In the genomic region with DNA sequence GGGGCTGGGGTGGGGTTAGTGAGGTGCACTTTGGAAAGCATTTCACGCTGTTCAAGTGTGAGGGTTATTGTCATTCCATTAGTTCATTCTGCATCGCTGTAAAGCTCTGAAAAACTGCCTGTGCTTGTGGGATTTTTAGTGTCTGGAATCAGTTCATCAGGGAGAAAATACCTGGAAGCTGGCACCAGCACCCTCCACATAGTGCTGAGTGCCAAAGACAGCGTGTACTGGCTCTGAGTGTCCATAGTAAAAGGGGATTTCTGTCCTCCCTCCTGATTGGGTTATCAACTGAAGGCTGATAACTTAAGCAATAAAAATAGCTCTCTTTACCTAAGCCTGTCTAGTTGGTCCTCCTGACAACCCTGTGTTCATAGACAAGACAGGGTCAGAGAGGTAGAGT, we compare ENCODE assay signal across 25 mouse cellular contexts. TPM values are rescaled to one million over a fixed set of nuclear protein-coding genes. Genes with fewer than 3 reads are reported as not detected.
"Had no signal": no experiment of that assay in that cellular context is flagged by ENCODE, and none has a peak within 500 bp of the region (broad histone marks: within the 10 kb centered on the region; RNA-seq: fewer than 3 reads in every experiment).

No protein-coding gene starts in this region.

- DNase-seq: kidney, adult 9 months; kidney, postnatal 36 days; liver; liver, embryonic 13.5 days; liver, postnatal 0 days; lung, postnatal 14 days; right cerebral cortex, postnatal 14 days; thymus, adult 2 months; thymus, postnatal 25 days had no signal

- H3K4me2 ChIP-seq: limb, embryonic 12.5 days; liver, embryonic 13.5 days; lung, embryonic 15.5 days; midbrain, embryonic 12.5 days; stomach, embryonic 15.5 days had no signal

- ATAC-seq: liver, postnatal 0 days had no signal

- H3K36me3 ChIP-seq: limb, embryonic 12.5 days; liver, embryonic 13.5 days; lung, embryonic 15.5 days; midbrain, embryonic 12.5 days; stomach, embryonic 15.5 days had no signal

- H3K4me3 ChIP-seq: limb, embryonic 12.5 days; liver, embryonic 13.5 days; lung, embryonic 15.5 days; megakaryocyte, embryonic 14.5 days; midbrain, embryonic 12.5 days; stomach, embryonic 15.5 days had no signal

- H3K27me3 ChIP-seq: limb, embryonic 12.5 days; liver, embryonic 13.5 days; lung, embryonic 15.5 days; midbrain, embryonic 12.5 days; stomach, embryonic 15.5 days had no signal

- H3K9me3 ChIP-seq: limb, embryonic 12.5 days; liver, embryonic 13.5 days; lung, embryonic 15.5 days; megakaryocyte, embryonic 14.5 days; midbrain, embryonic 12.5 days; stomach, embryonic 15.5 days had no signal

- H3K4me1 ChIP-seq: limb, embryonic 12.5 days; liver, embryonic 13.5 days; lung, embryonic 15.5 days; midbrain, embryonic 12.5 days; stomach, embryonic 15.5 days had no signal

- H3K9ac ChIP-seq: limb, embryonic 12.5 days; liver, embryonic 13.5 days; liver, postnatal 0 days; lung, embryonic 15.5 days; midbrain, embryonic 12.5 days; stomach, embryonic 15.5 days had no signal

- H3K27ac ChIP-seq: kidney, postnatal 0 days; limb, embryonic 12.5 days; liver, embryonic 13.5 days; lung, embryonic 15.5 days; macrophage; midbrain, embryonic 12.5 days; stomach, embryonic 15.5 days had no signal

RNA-seq across cellular contexts. Expression of a gene that starts 8.5 kb away (rescaled TPM):
- polyA plus RNA-seq: liver, postnatal 0 days; macrophage had no signal

RNA-seq across cellular contexts. Expression of a gene that starts 33.4 kb away (rescaled TPM):
- total RNA-seq: layer of hippocampus, adult 8-10 months; layer of hippocampus, postnatal 14 days; left cerebral cortex, adult 18-20 months; left cerebral cortex, postnatal 36 days; midbrain, postnatal 0 days had no signal
- polyA plus RNA-seq: kidney, postnatal 0 days; limb, embryonic 12.5 days; liver, embryonic 13.5 days; liver, postnatal 0 days; lung, embryonic 15.5 days; macrophage; midbrain, embryonic 12.5 days; midbrain, postnatal 0 days; neural tube, embryonic 14.5 days; spleen, adult 2 months; stomach, embryonic 15.5 days; testis, adult 2 months; thymus, adult 2 months; urinary bladder, adult 2 months had no signal
